Mouse (Mus musculus): ENCODE results near the gene Lsp1.

Gene Lsp1

GRCm38 (mm10) chr7:142444171-142444570 lies 16.4 kb upstream of the Lsp1 start:
- DNase-seq (ENCODE audit: low read depth, low spot score): no peak

- DNase-seq (ENCODE audit: low read depth, low spot score): no peak
Observed at GRCm38 (mm10) chr7:142445324-142445723, 15.3 kb upstream of the Lsp1 start.

DNA sequence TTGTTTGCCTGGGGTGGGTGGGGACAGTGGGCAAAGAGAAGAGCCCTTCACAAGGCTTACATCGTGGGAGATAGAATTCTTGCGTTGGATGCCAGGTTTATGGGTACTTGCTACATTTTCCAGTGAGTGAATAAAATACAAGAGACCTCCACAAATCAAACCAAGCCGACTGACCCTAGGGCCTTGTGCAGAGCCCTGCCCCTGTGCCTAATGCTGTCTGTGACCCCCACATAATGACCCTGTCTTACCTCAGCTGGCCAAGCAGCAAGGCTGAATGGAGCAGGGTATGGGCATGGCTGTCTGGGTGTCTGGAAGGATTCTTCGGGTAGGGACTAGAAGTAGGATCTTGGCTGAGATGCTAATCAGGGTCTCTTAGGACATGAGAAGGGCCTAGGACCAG lies 14.3 kb upstream of the Lsp1 start:
- DNase-seq (ENCODE audit: low read depth, low spot score): no peak

DNA sequence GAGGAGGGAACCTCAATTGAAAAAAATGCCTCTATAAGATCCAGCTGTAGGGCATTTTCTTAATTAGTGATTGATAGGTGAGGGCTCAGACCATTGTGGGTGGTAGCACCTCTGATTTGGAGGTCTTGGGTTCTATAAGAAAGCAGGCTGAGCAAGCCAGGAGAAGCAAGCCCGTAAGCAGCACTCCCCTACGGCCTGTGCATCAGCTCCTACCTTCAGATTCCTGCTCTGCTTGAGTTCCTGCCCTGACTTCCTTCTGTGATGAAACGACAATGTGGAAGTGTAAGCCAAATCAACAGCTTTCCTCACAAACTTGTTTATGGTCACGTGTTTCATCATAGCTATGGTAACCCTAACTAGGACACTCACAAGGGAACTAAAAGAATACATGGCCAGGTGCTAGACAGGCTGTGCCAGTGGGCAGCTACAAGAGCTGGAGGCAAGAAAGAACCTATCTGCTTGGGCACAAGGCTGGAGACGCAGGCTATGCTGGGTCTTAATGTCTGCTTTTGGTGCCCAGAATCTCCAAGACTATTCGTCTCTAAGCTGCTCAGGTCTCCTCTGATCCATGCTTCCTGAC lies 11.5 kb upstream of the Lsp1 start:
- no peak for DNase-seq (ENCODE audit: low read depth, low spot score)

DNA sequence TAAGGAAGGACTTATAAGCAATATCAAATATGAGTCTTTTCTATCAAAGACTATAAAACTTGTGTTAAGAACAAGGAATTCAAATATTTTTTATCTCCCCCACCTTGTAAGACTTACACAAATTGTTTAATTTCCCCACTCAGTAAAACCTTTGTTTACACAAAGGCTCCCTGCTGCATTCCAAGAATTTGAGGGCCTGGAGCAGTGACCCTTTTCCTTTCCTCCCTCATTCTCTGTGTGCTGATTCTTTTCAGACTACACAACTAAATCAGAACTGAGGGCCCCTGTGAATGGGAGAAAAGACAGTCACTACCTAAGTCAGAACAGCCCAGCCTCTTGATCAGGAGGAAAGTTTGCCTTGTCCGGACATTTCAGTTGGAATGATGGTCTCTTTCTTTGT lies 5.9 kb upstream of the Lsp1 start:
- no peak for DNase-seq (ENCODE audit: low read depth, low spot score)

- no peak for DNase-seq (ENCODE audit: low read depth, low spot score)
Observed at GRCm38 (mm10) chr7:142455251-142455650, 5.4 kb upstream of the Lsp1 start.

DNA sequence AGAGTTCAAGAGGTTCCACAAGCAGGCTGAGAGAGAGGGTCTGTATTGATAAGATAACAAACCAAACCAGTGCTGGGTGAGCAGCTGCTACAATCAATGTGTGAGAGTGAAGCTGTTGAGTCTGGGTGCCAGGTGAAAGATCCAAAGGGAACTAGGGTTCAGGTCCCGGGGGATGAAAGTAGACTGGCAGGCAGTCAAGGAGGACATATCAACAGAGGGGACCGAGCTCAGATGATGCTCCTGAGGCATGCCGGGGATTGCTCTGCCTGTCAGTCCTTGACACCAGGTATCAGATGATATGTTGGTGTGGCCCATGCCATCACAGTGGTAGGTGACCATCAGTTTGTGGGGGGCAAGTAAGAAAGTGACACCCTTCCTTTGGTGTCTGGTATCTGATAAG lies 3.8 kb upstream of the Lsp1 start:
- no peak for DNase-seq (ENCODE audit: low read depth, low spot score)

GRCm38 (mm10) chr7:142457227-142457811 lies 3.3 kb upstream of the Lsp1 start:
- no peak for DNase-seq (ENCODE audit: low read depth, low spot score)

GRCm38 (mm10) chr7:142458026-142458425 lies 2.6 kb upstream of the Lsp1 start:
- DNase-seq (ENCODE audit: low read depth, low spot score): no peak

GRCm38 (mm10) chr7:142458676-142459298 lies 1.8 kb upstream of the Lsp1 start:
- no peak for DNase-seq (ENCODE audit: low read depth, low spot score)

- no peak for DNase-seq (ENCODE audit: low read depth, low spot score)
Observed at GRCm38 (mm10) chr7:142459299-142459691, 1.3 kb upstream of the Lsp1 start.

GRCm38 (mm10) chr7:142461446-142461845 lies 837 bp downstream of the Lsp1 start:
- DNase-seq (ENCODE audit: low read depth, low spot score): no peak

GRCm38 (mm10) chr7:142462190-142462589 lies 1.6 kb downstream of the Lsp1 start:
- DNase-seq (ENCODE audit: low read depth, low spot score): no peak

DNA sequence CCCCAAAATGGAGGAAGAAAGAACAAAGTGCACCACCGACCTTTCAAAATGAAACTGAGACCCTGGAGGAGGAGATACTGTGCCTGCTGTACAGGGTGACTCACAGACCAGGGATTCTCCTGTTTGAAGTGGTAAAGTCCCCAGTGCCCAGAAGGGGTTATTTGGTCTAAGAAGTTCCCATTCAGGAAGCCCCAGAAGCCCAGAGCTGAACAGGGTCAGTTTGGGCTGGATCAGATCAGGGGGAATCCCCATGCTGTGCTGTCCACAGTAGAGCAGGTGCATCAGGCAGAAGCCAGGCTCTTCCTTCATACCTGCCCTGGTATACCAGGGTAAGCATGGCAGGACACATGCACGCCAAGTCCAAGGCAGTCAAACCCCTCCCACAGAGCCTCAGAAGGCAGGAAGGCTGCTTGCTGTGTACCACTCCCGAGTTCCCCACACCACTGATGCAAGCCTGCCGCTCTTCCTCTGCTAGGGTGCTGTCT lies 2.0 kb downstream of the Lsp1 start:
- no peak for DNase-seq (ENCODE audit: low read depth, low spot score)

DNA sequence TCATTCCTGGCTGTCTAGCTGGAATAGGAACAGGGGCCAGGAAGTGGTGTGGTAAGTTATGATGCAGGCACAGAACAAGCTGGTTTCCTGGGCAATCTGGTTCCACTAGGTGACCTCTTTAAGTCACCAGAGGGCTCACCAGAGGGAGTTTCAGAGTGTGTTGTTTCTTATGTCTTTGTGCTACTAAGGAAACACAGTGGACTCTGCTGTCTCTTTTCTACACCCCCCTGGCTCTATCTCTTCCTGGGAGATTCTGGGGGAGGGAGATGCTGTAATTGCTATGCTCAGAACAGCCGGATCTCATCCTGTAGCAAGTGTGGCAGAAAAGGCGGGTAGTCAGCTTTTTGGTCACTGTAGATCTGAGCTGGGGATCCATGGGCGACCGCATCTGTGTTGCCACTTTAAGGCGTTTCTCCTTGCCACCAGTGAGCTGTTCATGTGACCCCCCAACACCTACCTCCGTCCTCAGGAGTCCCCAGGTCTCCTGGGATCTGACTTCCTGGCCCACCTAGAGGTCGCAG lies 9.6 kb downstream of the Lsp1 start:
- DNase-seq (ENCODE audit: low read depth, low spot score): no peak

DNA sequence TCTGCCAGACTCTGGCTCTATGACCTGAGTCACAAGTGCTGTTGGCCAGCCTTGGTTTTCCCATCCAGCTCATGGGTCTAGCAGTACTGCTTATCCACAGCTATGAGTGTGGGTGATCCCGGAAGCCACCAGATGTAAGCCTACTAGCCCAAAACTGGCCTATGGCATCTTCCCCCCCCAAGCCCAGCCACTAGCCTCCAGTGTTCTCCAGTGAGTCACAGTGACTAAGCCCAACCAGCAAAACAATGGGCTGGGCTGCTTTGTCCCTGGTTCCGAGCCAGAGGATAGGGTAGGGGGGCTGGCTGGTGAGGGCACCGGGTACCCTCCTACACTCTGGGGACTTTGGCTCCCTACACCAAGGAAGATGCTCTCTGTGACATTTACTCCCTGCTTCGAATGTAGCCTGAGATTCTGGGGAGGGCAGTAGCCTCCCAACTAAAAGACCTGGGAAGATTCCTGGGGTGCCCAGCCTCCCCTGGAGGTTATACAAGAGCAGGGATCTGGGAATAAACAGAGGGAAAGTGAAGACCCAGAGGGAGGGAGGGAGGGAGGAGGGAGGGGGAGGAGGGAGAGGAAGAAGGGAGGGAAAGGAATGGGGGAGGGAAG lies 10.3 kb downstream of the Lsp1 start:
- DNase-seq (ENCODE audit: low read depth, low spot score): no peak

DNA sequence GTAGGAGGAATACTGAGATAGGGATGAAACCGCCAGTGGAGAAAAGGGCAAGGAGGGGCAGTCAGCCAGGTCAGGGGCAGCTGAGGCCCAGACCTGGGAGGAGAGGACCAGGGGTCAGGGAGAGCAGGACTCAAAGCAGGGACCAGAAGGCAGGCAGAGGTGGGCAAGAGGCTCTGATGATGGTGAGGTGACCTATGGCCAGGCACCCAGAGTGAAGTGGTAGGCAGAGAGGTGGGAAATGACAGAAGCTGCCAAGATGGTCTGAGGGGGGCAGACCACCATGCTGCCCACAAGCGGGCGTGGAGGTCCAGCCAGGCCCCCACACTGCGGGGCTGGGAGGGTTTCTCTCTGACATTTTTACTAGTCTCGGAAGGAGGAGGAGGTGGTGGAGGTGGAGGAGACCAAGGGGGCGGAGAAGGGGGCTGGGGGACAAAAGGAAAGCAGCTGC lies 10.8 kb downstream of the Lsp1 start:
- DNase-seq (ENCODE audit: low read depth, low spot score): no peak

GRCm38 (mm10) chr7:142471884-142472570 lies 11.4 kb downstream of the Lsp1 start:
- DNase-seq (ENCODE audit: low read depth, low spot score): no peak

GRCm38 (mm10) chr7:142472936-142473335 lies 12.3 kb downstream of the Lsp1 start:
- no peak for DNase-seq (ENCODE audit: low read depth, low spot score)

DNA sequence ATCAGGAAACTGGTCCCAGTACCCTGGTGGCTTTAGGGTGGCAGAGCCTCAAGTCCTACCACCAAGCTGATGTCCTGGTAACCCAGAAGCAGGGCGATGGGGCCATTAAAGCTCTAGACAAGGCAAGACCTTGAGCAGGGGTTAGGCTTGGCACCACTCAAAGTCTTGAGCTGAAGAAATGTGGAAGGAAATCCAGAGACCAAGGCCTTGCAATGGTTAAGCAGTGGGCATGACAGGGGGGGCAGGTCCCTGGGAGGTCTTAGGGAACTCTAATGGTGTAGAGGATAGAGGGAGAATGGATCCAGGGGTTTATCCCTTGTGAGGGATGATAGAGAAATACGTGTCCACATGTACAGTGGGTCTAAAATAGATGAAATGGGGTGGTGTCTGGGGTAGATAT lies 12.9 kb downstream of the Lsp1 start:
- no peak for DNase-seq (ENCODE audit: low read depth, low spot score)

- no peak for DNase-seq (ENCODE audit: low read depth, low spot score)
Observed at GRCm38 (mm10) chr7:142474799-142475198, 14.2 kb downstream of the Lsp1 start.

GRCm38 (mm10) chr7:142475641-142476040 lies 15.0 kb downstream of the Lsp1 start:
- DNase-seq (ENCODE audit: low read depth, low spot score): no peak
